Mouse (Mus musculus): Measurements from ENCODE around the gene Hoxd11. TPM values are rescaled to one million over a fixed set of nuclear protein-coding genes. Genes with fewer than 3 reads are reported as not detected.
A peak's percentile ranks its signal among the peaks of the same experiment; 100 is the strongest.

Gene Hoxd11
- polyA plus RNA-seq, 1 experiment from 2014 or later: not detected

DNA sequence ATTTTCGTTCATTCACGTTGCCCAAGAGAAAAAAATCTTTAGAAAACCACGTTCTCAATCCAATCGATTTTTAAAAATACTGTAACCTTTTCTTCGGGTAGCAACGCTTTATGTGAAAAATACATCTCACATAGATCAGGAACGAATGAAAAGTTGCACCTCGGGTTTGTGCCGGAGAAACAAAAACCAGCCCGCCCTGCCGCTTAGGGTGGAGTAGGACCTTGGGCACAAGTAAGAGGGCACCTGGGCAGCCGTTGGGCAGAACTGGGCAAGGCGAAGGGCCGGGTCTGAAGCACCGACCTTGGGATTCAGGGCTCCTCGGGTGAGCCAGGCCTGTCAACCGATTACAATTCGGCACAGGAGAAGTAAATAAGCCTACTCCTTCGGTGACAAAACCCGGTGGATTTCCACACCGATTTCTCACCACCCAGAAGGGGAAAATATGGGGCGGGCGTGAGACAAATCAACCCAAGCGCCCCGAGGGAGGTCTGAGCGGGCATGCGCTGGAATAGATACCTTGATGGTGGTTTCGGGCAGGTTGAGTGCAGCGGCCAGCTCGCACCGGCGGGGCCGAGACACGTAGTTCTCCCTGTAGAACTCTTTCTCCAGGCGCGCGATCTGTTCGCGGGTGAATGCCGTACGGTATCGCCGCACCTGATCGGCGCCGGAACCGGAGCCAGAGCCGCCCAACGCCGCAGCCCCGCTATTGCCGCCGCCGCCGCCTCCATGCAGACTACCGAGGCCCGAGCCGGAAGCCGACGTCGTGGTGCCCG, 21.9 kb upstream of the Hoxd11 start:
- Histone ChIP-seq H3K4me1 (peaks cover 13% of the 10 kb centered on the region), H3K4me3 (peak overlapping the region; percentile 5; the same call in 1 of the 2 replicates)

DNA sequence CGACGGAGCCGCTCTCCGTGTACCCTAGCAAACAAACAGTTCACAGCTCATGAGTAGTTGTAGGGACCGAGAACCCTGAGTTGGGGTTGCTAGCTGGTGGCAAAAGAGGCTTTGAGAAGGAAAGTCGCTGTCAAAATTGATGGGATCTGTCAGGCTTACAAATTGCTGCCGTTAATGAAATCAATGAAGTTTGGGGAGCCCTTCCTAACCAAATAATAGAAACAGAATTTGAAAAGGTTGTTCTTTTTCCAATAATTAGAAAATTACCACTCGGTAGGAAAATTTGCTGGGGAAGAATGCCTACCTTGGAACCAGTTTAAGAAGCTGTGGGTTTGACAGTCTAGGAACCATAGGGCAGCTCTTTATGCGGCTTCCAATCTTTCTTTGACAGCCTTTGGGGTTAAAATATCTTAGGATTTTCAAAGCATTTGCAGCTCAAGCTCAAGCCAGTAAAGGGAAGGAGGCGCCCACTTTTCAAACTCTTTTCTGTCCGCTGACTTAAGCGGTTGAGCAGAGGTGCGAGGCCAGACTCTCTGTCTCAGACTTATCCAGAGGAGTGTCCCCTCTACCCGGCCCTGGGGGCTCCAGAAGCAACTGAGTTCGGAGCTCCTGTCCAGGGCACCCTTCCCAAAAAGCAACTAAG, 21.2 kb upstream of the Hoxd11 start:
- H3K4me1 ChIP-seq: peaks cover 13% of the 10 kb centered on the region
- no peaks in the 10 kb centered on the region for H3K36me3 ChIP-seq
- H3K4me2 ChIP-seq: 0 out of 2 replicates have a peak overlapping the region, but pooled peaks have one; percentile 6
- no peak for ATAC-seq
- H3K27me3 ChIP-seq (replicated peaks): peaks cover 96% of the 10 kb centered on the region
- 2% methylated on average over 15 of the region's 15 CpGs for WGBS (ENCODE audit: insufficient replicate concordance)
- no peak overlapping the region for H3K9ac ChIP-seq
- no peak overlapping the region for H3K27ac ChIP-seq
- H3K9me3 ChIP-seq (replicated peaks): no peaks in the 10 kb centered on the region
- H3K4me3 ChIP-seq: peak overlapping the region; percentile 5; the same call in 1 of the 2 replicates

More for the DNA sequence above, 21.9 kb upstream of the Hoxd11 start:
- WGBS (ENCODE audit: insufficient replicate concordance): 3% methylated on average over 62 of the region's 62 CpGs
- no peak overlapping the region for H3K9ac ChIP-seq
- no peaks in the 10 kb centered on the region for H3K9me3 ChIP-seq (replicated peaks)
- no peaks in the 10 kb centered on the region for H3K36me3 ChIP-seq
- no peak overlapping the region for H3K27ac ChIP-seq
- H3K27me3 ChIP-seq (replicated peaks): peaks cover 91% of the 10 kb centered on the region
- ATAC-seq: no peak
- H3K4me2 ChIP-seq: peak overlapping the region; percentile 6; the same call in 1 of the 2 replicates

DNA sequence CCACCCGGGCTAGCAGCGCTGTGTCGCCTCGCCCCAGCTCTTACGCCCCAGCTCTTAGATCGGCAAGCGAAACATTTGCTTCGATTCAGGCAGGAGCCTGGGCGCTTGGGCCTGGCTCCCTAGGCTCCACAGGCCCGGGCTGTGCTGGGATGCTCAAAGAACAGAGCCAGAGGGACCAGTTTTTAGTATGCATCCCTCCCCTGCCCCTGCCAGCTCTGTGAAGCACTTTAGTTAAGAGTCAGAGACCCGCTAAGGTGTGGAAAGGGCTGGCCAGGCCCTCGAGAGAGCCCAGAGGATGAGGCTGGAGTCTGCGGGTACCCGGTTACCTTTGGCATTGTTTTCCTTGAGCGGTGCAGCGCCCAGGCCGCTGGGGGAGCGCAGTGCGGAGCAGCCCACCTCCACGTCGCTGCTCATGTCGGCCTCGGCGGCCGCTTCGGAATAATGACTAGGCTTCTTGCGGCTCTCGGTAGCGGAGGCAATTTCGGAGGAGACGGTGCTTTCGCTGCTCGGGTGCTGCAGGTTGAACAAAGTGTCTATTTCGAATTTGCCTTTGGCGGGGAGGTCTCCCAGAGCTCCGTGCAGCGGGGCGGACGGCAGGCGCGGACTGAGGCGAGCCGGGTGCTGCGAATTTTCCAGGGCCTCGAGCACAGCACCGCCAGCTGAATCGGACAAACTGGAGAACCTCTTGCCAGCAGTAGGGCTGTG, 20.5 kb upstream of the Hoxd11 start:
- Histone ChIP-seq H3K9me3 (replicated peaks) (no peaks in the 10 kb centered on the region), H3K4me1 (peaks cover 13% of the 10 kb centered on the region), H3K9ac (no peak overlapping the region), H3K27ac (no peak overlapping the region), H3K27me3 (replicated peaks) (peaks cover 100% of the 10 kb centered on the region), H3K4me2 (no peak overlapping the region), H3K4me3 (no peak overlapping the region), H3K36me3 (no peaks in the 10 kb centered on the region)
- 3% methylated on average over 47 of the region's 47 CpGs for WGBS (ENCODE audit: insufficient replicate concordance)
- ATAC-seq: no peak

- no peak within 1 kb of the TSS for H3K4me2 ChIP-seq
- H3K4me1 ChIP-seq: peaks cover 13% of the 10 kb centered on the region
- no peaks in the 10 kb centered on the region for H3K9me3 ChIP-seq (replicated peaks)
- 4% methylated on average over 28 of the region's 28 CpGs for WGBS (ENCODE audit: insufficient replicate concordance)
- ATAC-seq: no peak
- no peak within 1 kb of the TSS for H3K27ac ChIP-seq
- peaks cover 100% of the 10 kb centered on the region for H3K27me3 ChIP-seq (replicated peaks)
- no peak within 1 kb of the TSS for H3K4me3 ChIP-seq
- no peaks in the 10 kb centered on the region for H3K36me3 ChIP-seq
- H3K9ac ChIP-seq: no peak within 1 kb of the TSS
Measured at GRCm38 (mm10) chr2:74659507-74660005, 19.8 kb upstream of the Hoxd11 start, which contains the start of gene Evx2. Gene Evx2, minus strand, starts transcription at chr2:74659557.

- Histone ChIP-seq H3K4me3 (no peak overlapping the region), H3K9me3 (replicated peaks) (no peaks in the 10 kb centered on the region), H3K9ac (no peak overlapping the region), H3K36me3 (no peaks in the 10 kb centered on the region), H3K4me2 (no peak overlapping the region), H3K27ac (no peak overlapping the region), H3K27me3 (replicated peaks) (peaks cover 99% of the 10 kb centered on the region), H3K4me1 (peaks cover 8% of the 10 kb centered on the region)
- ATAC-seq: no peak
- 4% methylated on average over 30 of the region's 30 CpGs for WGBS (ENCODE audit: insufficient replicate concordance)
Measured at GRCm38 (mm10) chr2:74660421-74661375, 18.7 kb upstream of the Hoxd11 start.

GRCm38 (mm10) chr2:74661685-74662084, 17.7 kb upstream of the Hoxd11 start:
- Histone ChIP-seq H3K9me3 (replicated peaks) (no peaks in the 10 kb centered on the region), H3K36me3 (no peaks in the 10 kb centered on the region), H3K4me2 (no peak overlapping the region), H3K4me1 (0 out of 2 replicates have a peak, but pooled peaks cover 3% of the 10 kb centered on the region), H3K9ac (no peak overlapping the region), H3K4me3 (no peak overlapping the region), H3K27ac (no peak overlapping the region), H3K27me3 (replicated peaks) (peaks cover 99% of the 10 kb centered on the region)
- ATAC-seq: no peak
- WGBS (ENCODE audit: insufficient replicate concordance): 1% methylated on average over 14 of the region's 14 CpGs

- peaks cover 99% of the 10 kb centered on the region for H3K27me3 ChIP-seq (replicated peaks)
- ATAC-seq: no peak
- no peak overlapping the region for H3K4me3 ChIP-seq
- peaks cover 8% of the 10 kb centered on the region; the same call in 1 of the 2 replicates for H3K4me1 ChIP-seq
- no peaks in the 10 kb centered on the region for H3K36me3 ChIP-seq
- 4% methylated on average over 18 of the region's 18 CpGs for WGBS (ENCODE audit: insufficient replicate concordance)
- no peak overlapping the region for H3K9ac ChIP-seq
- no peaks in the 10 kb centered on the region for H3K9me3 ChIP-seq (replicated peaks)
- H3K4me2 ChIP-seq: no peak overlapping the region
- H3K27ac ChIP-seq: no peak overlapping the region
Measured at GRCm38 (mm10) chr2:74663291-74663925, 15.9 kb upstream of the Hoxd11 start.

DNA sequence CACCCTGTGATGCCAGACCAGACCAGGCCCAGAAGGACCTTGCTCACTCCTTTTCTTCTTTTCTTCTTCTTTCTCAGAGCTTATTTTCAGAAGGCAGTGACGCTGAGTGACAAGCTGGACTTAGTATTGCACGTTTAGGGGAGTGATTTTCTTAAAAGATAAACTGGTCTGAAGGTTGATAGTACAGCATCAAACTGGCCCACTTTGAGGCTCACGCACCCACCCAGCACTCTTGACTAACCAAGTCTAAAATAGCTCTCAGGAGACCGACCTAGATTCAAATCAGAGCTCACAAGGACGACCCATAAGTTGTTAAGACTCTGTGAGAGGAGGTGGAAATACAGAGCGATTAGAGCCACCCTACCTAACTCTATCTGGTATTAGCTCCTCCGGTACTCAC, 12.9 kb upstream of the Hoxd11 start:
- Histone ChIP-seq H3K27ac (no peak overlapping the region), H3K36me3 (no peaks in the 10 kb centered on the region), H3K4me2 (no peak overlapping the region), H3K4me3 (no peak overlapping the region), H3K27me3 (replicated peaks) (peaks cover 98% of the 10 kb centered on the region), H3K9me3 (replicated peaks) (no peaks in the 10 kb centered on the region), H3K9ac (no peak overlapping the region), H3K4me1 (peaks cover 11% of the 10 kb centered on the region; the same call in 1 of the 2 replicates)
- 4% methylated on average over 7 of the region's 7 CpGs for WGBS (ENCODE audit: insufficient replicate concordance)
- ATAC-seq: no peak

DNA sequence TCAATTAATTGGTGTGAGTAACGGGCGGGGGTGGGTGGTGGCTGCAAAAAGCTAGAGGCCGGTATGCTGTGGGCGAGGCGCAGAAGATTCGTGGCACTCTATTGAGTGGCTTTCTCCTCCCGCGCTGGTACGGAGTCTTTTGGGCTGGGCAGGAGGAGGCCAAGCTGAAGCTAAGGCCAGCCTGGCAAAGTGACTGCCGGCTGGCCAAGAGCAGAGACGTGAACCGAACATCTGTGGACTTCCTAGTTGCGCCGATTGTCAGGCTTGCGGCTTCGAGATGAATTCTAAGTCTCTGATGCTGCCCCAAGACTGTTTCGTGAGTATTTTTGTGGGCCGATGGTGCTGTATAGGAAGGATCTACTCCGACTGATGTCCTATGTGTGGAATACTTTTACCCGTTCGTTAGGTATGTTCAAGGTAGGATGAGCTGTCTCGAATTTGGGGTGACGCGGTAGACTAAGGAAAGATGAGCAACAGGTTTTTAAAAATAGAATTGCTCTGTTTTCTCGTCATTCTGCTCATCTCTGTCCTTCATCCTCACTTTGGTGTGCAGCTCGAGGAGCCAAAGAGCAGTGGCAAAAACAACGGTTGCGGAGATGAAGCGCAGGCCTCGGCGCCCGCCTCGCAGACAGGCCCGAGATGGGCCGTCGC, 12.0 kb upstream of the Hoxd11 start:
- H3K4me1 ChIP-seq: peaks cover 11% of the 10 kb centered on the region; the same call in 1 of the 2 replicates
- H3K4me2 ChIP-seq: peak overlapping the region; percentile 63; the same call in 1 of the 2 replicates
- no peak for ATAC-seq
- no peaks in the 10 kb centered on the region for H3K36me3 ChIP-seq
- H3K9ac ChIP-seq: no peak overlapping the region
- 5% methylated on average over 36 of the region's 36 CpGs for WGBS (ENCODE audit: insufficient replicate concordance)
- H3K4me3 ChIP-seq: 0 out of 2 replicates have a peak overlapping the region, but pooled peaks have one; percentile 45
- no peaks in the 10 kb centered on the region for H3K9me3 ChIP-seq (replicated peaks)
- H3K27me3 ChIP-seq (replicated peaks): peaks cover 98% of the 10 kb centered on the region
- no peak overlapping the region for H3K27ac ChIP-seq

DNA sequence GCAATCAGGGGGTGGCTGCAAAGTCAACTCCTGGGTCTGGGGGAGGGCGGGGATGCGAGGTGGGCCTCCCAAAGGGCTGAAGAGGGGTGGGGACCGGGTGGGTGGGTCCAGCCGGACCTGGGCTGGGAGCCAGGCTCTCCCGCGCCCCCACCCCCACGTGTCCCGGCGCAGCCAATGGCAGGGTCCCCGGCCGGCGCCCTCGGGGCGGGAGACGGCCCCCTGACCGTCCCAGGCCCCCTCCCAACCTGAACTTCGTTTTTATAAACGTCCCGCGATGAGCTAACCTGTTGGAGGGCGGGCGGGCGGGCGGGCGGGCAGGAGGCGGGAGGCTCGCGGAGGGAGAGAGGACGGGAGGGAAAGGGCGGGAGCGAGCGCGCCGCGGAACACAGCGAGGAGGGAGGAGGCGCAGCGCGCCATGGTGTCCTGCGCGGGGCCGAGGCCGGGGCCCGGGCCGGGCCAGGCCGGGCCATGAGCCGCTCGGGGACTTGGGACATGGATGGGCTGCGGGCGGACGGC, 11.5 kb upstream of the Hoxd11 start, which contains the start of gene Hoxd13:
TSS of gene Hoxd13 (plus strand) at position 469 of the 516 bp plus-strand sequence.
- Histone ChIP-seq H3K27me3 (replicated peaks) (peaks cover 98% of the 10 kb centered on the region), H3K4me2 (peak within 1 kb of the TSS; percentile 63), H3K9ac (no peak within 1 kb of the TSS), H3K27ac (no peak within 1 kb of the TSS), H3K4me1 (peaks cover 14% of the 10 kb centered on the region; the same call in 1 of the 2 replicates), H3K4me3 (peak within 1 kb of the TSS; percentile 45), H3K36me3 (no peaks in the 10 kb centered on the region), H3K9me3 (replicated peaks) (no peaks in the 10 kb centered on the region)
- WGBS (ENCODE audit: insufficient replicate concordance): 1% methylated on average over 24 of the region's 51 CpGs
- ATAC-seq: no peak

All from liver, embryonic 12.5 days (tissue).